Mouse (Mus musculus): Measurements from ENCODE around the gene Hist2h2ab. TPM values are rescaled to one million over a fixed set of nuclear protein-coding genes. Genes with fewer than 3 reads are reported as not detected.
A peak's percentile ranks its signal among the peaks of the same experiment; 100 is the strongest.

Hist2h2ab gene
- total RNA-seq, 1 experiment: 54.2 TPM

GRCm38 (mm10) chr3:96181510-96182381, 37.9 kb upstream of the Hist2h2ab start:
- DNase-seq (ENCODE audit: low read depth, low spot score): no peak
- peak overlapping the region; percentile 70 to 76; a peak in 3 of 4 replicates for H3K4me3 ChIP-seq (ENCODE audit: insufficient read depth in 1 of 2, low read depth in 1 of 2, low read length in 2 of 2, poor library complexity in 1 of 2, severe bottlenecking in 1 of 2)
- no peak overlapping the region for H3K27ac ChIP-seq (ENCODE audit: insufficient read depth, low read depth, low read length, poor library complexity, severe bottlenecking)
- H3K4me1 ChIP-seq (ENCODE audit: control insufficient read depth in 2 of 2, insufficient read depth in 2 of 2, low read length in 2 of 2, poor library complexity in 1 of 2): peaks cover 4 to 23% of the 10 kb centered on the region in 2 experiments
- no peak for TF ChIP-seq ZC3H11A (IDR thresholded peaks at IDR 0.05; ENCODE audit: borderline replicate concordance, low read depth, low read length)
- no peak for TF ChIP-seq ZNF384 (IDR thresholded peaks at IDR 0.05; ENCODE audit: low read depth, low read length)
- no peak for TF ChIP-seq HCFC1 (IDR thresholded peaks at IDR 0.05; ENCODE audit: borderline replicate concordance, insufficient read depth, low read length)
- TF ChIP-seq CHD2 (IDR thresholded peaks at IDR 0.05; ENCODE audit: low read depth, low read length): no peak
- no peak for TF ChIP-seq MAFK (IDR thresholded peaks at IDR 0.05; ENCODE audit: insufficient read depth, low read depth, low read length)
- in situ Hi-C loops (cut with MboI; ENCODE audit: low sequenced_read_pairs in 2 of 2, unreplicated experiment in 2 of 2): no loop called here
- peaks cover 8% of the 10 kb centered on the region for H3K36me3 ChIP-seq (ENCODE audit: control insufficient read depth, insufficient read depth, low read length, poor library complexity, severe bottlenecking)
- no peaks in the 10 kb centered on the region for H3K9me3 ChIP-seq (ENCODE audit: control insufficient read depth, insufficient read depth, low read depth, low read length)
- no peak overlapping the region for H3K9ac ChIP-seq (ENCODE audit: insufficient read depth, low read depth, low read length, poor library complexity, severe bottlenecking)

GRCm38 (mm10) chr3:96182382-96182776, 37.3 kb upstream of the Hist2h2ab start:
- no peak for DNase-seq (ENCODE audit: low read depth, low spot score)
- H3K4me3 ChIP-seq (ENCODE audit: insufficient read depth in 1 of 2, low read depth in 1 of 2, low read length in 2 of 2, poor library complexity in 1 of 2, severe bottlenecking in 1 of 2): no peak overlapping the region
- no peak for TF ChIP-seq ZC3H11A (IDR thresholded peaks at IDR 0.05; ENCODE audit: borderline replicate concordance, low read depth, low read length)
- TF ChIP-seq ZNF384 (IDR thresholded peaks at IDR 0.05; ENCODE audit: low read depth, low read length): no peak
- no peak for TF ChIP-seq HCFC1 (IDR thresholded peaks at IDR 0.05; ENCODE audit: borderline replicate concordance, insufficient read depth, low read length)
- no peak for TF ChIP-seq CHD2 (IDR thresholded peaks at IDR 0.05; ENCODE audit: low read depth, low read length)
- TF ChIP-seq MAFK (IDR thresholded peaks at IDR 0.05; ENCODE audit: insufficient read depth, low read depth, low read length): no peak
- H3K9ac ChIP-seq (ENCODE audit: insufficient read depth, low read depth, low read length, poor library complexity, severe bottlenecking): no peak overlapping the region
- H3K27ac ChIP-seq (ENCODE audit: insufficient read depth, low read depth, low read length, poor library complexity, severe bottlenecking): no peak overlapping the region
- peaks cover 6% of the 10 kb centered on the region for H3K36me3 ChIP-seq (ENCODE audit: control insufficient read depth, insufficient read depth, low read length, poor library complexity, severe bottlenecking)
- H3K9me3 ChIP-seq (ENCODE audit: control insufficient read depth, insufficient read depth, low read depth, low read length): no peaks in the 10 kb centered on the region
- in situ Hi-C loops (cut with MboI; ENCODE audit: low sequenced_read_pairs in 2 of 2, unreplicated experiment in 2 of 2): no loop called here
- peaks cover 4 to 23% of the 10 kb centered on the region in 2 experiments for H3K4me1 ChIP-seq (ENCODE audit: control insufficient read depth in 2 of 2, insufficient read depth in 2 of 2, low read length in 2 of 2, poor library complexity in 1 of 2)

GRCm38 (mm10) chr3:96192977-96193376, 26.7 kb upstream of the Hist2h2ab start:
- in situ Hi-C loops (cut with MboI; ENCODE audit: low sequenced_read_pairs in 2 of 2, unreplicated experiment in 2 of 2): no loop called here
- peaks cover 0 to 3% of the 10 kb centered on the region in 2 experiments; a peak in 2 of 4 replicates for H3K4me1 ChIP-seq (ENCODE audit: control insufficient read depth in 2 of 2, insufficient read depth in 2 of 2, low read length in 2 of 2, poor library complexity in 1 of 2)
- DNase-seq (ENCODE audit: low read depth, low spot score): no peak

GRCm38 (mm10) chr3:96194966-96195365, 24.7 kb upstream of the Hist2h2ab start:
- H3K4me3 ChIP-seq (ENCODE audit: insufficient read depth in 1 of 2, low read depth in 1 of 2, low read length in 2 of 2, poor library complexity in 1 of 2, severe bottlenecking in 1 of 2): no peak overlapping the region
- TF ChIP-seq MAFK (IDR thresholded peaks at IDR 0.05; ENCODE audit: insufficient read depth, low read depth, low read length): no peak
- no peak for TF ChIP-seq HCFC1 (IDR thresholded peaks at IDR 0.05; ENCODE audit: borderline replicate concordance, insufficient read depth, low read length)
- TF ChIP-seq CHD2 (IDR thresholded peaks at IDR 0.05; ENCODE audit: low read depth, low read length): no peak
- TF ChIP-seq ZC3H11A (IDR thresholded peaks at IDR 0.05; ENCODE audit: borderline replicate concordance, low read depth, low read length): no peak
- no peak for TF ChIP-seq ZNF384 (IDR thresholded peaks at IDR 0.05; ENCODE audit: low read depth, low read length)
- no peak for DNase-seq (ENCODE audit: low read depth, low spot score)
- H3K27ac ChIP-seq (ENCODE audit: insufficient read depth, low read depth, low read length, poor library complexity, severe bottlenecking): no peak overlapping the region
- no peaks in the 10 kb centered on the region for H3K36me3 ChIP-seq (ENCODE audit: control insufficient read depth, insufficient read depth, low read length, poor library complexity, severe bottlenecking)
- peaks cover 0 to 4% of the 10 kb centered on the region in 2 experiments; a peak in 1 of 4 replicates for H3K4me1 ChIP-seq (ENCODE audit: control insufficient read depth in 2 of 2, insufficient read depth in 2 of 2, low read length in 2 of 2, poor library complexity in 1 of 2)
- in situ Hi-C loops (cut with MboI; ENCODE audit: low sequenced_read_pairs in 2 of 2, unreplicated experiment in 2 of 2): no loop called here
- H3K9me3 ChIP-seq (ENCODE audit: control insufficient read depth, insufficient read depth, low read depth, low read length): no peaks in the 10 kb centered on the region
- no peak overlapping the region for H3K9ac ChIP-seq (ENCODE audit: insufficient read depth, low read depth, low read length, poor library complexity, severe bottlenecking)

More at GRCm38 (mm10) chr3:96192977-96193376, 26.7 kb upstream of the Hist2h2ab start:
- Histone ChIP-seq H3K36me3 (ENCODE audit: control insufficient read depth, insufficient read depth, low read length, poor library complexity, severe bottlenecking) (no peaks in the 10 kb centered on the region), H3K4me3 (ENCODE audit: insufficient read depth in 1 of 2, low read depth in 1 of 2, low read length in 2 of 2, poor library complexity in 1 of 2, severe bottlenecking in 1 of 2) (no peak overlapping the region), H3K27ac (ENCODE audit: insufficient read depth, low read depth, low read length, poor library complexity, severe bottlenecking) (no peak overlapping the region), H3K9me3 (ENCODE audit: control insufficient read depth, insufficient read depth, low read depth, low read length) (no peaks in the 10 kb centered on the region), H3K9ac (ENCODE audit: insufficient read depth, low read depth, low read length, poor library complexity, severe bottlenecking) (no peak overlapping the region)
- TF ChIP-seq HCFC1 (IDR thresholded peaks at IDR 0.05; ENCODE audit: borderline replicate concordance, insufficient read depth, low read length): no peak
- no peak for TF ChIP-seq ZNF384 (IDR thresholded peaks at IDR 0.05; ENCODE audit: low read depth, low read length)
- TF ChIP-seq ZC3H11A (IDR thresholded peaks at IDR 0.05; ENCODE audit: borderline replicate concordance, low read depth, low read length): no peak
- no peak for TF ChIP-seq CHD2 (IDR thresholded peaks at IDR 0.05; ENCODE audit: low read depth, low read length)
- TF ChIP-seq MAFK (IDR thresholded peaks at IDR 0.05; ENCODE audit: insufficient read depth, low read depth, low read length): no peak

All from ES-E14 (cell line).